Mouse (Mus musculus) intestine, embryonic 14.5 days (tissue): ENCODE measurements around the gene Klri1. TPM values are rescaled to one million over a fixed set of nuclear protein-coding genes. Genes with fewer than 3 reads are reported as not detected.
"Not testable (repeated sequence)": the region's sequence is repeated elsewhere in the genome, so short reads cannot be mapped to it uniquely, and the experiment has no call there.

Experiments
- ATAC-seq: fragments of 200-750 bp; cut with Nextera tagmentation; replicated peaks from 2 replicates; pipeline ENCODE4 v1.8.0; 2017; ENCODE audit warnings: low read depth, moderate number of reproducible peaks, moderate TSS enrichment, moderate library complexity; ENCODE audit not compliant: low FRiP score, low TSS enrichment
- DNase-seq: peaks from one replicate; pipeline ENCODE4 v3.0.0-alpha.2; 2018; ENCODE audit warnings: low spot score
- H3K27ac ChIP-seq: fragments of 300-500 bp; sonication (generic); 2 replicates; pipeline ENCODE4 v1.5.1; 2014; ENCODE audit warnings: low read depth, mild to moderate bottlenecking, control low read depth
- H3K27me3 ChIP-seq: fragments of 300-500 bp; sonication (generic); replicated peaks from 2 replicates; pipeline ENCODE4 v1.6.1; 2014; ENCODE audit warnings: low read length, control low read depth; ENCODE audit not compliant: control insufficient read depth, insufficient read depth
- H3K36me3 ChIP-seq: fragments of 300-500 bp; sonication (generic); 2 replicates; pipeline ENCODE4 v1.6.1; 2014; ENCODE audit warnings: low read length, control low read depth; ENCODE audit not compliant: control insufficient read depth, insufficient read depth
- H3K4me1 ChIP-seq: fragments of 300-500 bp; sonication (generic); replicated peaks from 2 replicates; pipeline ENCODE4 v1.6.1; 2014; ENCODE audit warnings: low read length, control low read depth, mixed read lengths; ENCODE audit not compliant: control insufficient read depth, insufficient read depth
- H3K4me2 ChIP-seq: fragments of 300-500 bp; sonication (generic); 2 replicates; pipeline ENCODE4 v1.6.1; 2014; ENCODE audit warnings: low read length
- H3K4me3 ChIP-seq: fragments of 300-500 bp; sonication (generic); 2 replicates; pipeline ENCODE4 v1.5.1; 2014; ENCODE audit warnings: low read depth, low read length, control low read depth, mixed read lengths
- H3K9ac ChIP-seq: fragments of 300-500 bp; sonication (generic); 2 replicates; pipeline ENCODE4 v1.6.1; 2014; ENCODE audit warnings: mild to moderate bottlenecking, low read length
- H3K9me3 ChIP-seq: fragments of 300-500 bp; sonication (generic); 2 replicates; pipeline ENCODE4 v1.6.1; 2016; ENCODE audit warnings: low read length, control low read depth; ENCODE audit not compliant: control insufficient read depth
- WGBS: fragments of 180-500 bp; shearing (Covaris S2); extraction: QIAGEN DNeasy Blood & Tissue Kit; methylation state at CpG from one replicate; pipeline ENCODE4 v1.1.7; 2014; 5-methylcytosine and 5-hydroxymethylcytosine counted together
- microRNA-seq: library from miRNA; unstranded; fragments of <30 nt; microRNA quantifications from one replicate; pipeline ENCODE4, GENCODE M21; 2016
- polyA plus RNA-seq: library from polyadenylated mRNA; unstranded; fragments of >200 nt; fragmentation: Nextera tagmentation; extraction: Ambion mirVana; gene quantifications from 2 replicates; pipeline ENCODE4 v1.2.1, GENCODE M21; 2014

Klri1 gene
- polyA plus RNA-seq, 1 experiment from 2014 or later: not detected

GRCm38 (mm10) chr6:129713566-129713965 is 3.4 kb downstream of the Klri1 start:
- WGBS: 45% methylated on average over 1 of the region's 1 CpGs
- Histone ChIP-seq H3K4me1 (no peaks in the 10 kb centered on the region), H3K27ac (no peak overlapping the region), H3K9ac (no peak overlapping the region), H3K9me3 (no peaks in the 10 kb centered on the region), H3K27me3 (no peaks in the 10 kb centered on the region), H3K4me2 (no peak overlapping the region), H3K4me3 (no peak overlapping the region), H3K36me3 (no peaks in the 10 kb centered on the region)
- ATAC-seq (no peak), DNase-seq (no peak)

GRCm38 (mm10) chr6:129691436-129691835 is 25.5 kb downstream of the Klri1 start:
- H3K27me3 ChIP-seq, H3K4me1 ChIP-seq: not testable (repeated sequence)

GRCm38 (mm10) chr6:129680379-129680778 is 36.6 kb downstream of the Klri1 start:
- DNase-seq (no peak), ATAC-seq (no peak)
- no peaks in the 10 kb centered on the region for H3K9me3 ChIP-seq
- no peak overlapping the region for H3K9ac ChIP-seq
- H3K27ac ChIP-seq: no peak overlapping the region
- H3K4me1 ChIP-seq: no peaks in the 10 kb centered on the region
- no peak overlapping the region for H3K4me2 ChIP-seq
- no peaks in the 10 kb centered on the region for H3K36me3 ChIP-seq
- H3K27me3 ChIP-seq: no peaks in the 10 kb centered on the region
- no peak overlapping the region for H3K4me3 ChIP-seq
- 80% methylated on average over 1 of the region's 1 CpGs for WGBS

More at GRCm38 (mm10) chr6:129691436-129691835, 25.5 kb downstream of the Klri1 start:
- not testable (repeated sequence) for H3K9ac ChIP-seq, H3K4me2 ChIP-seq, H3K36me3 ChIP-seq, H3K4me3 ChIP-seq, H3K27ac ChIP-seq, H3K9me3 ChIP-seq, DNase-seq, ATAC-seq
- WGBS: 69% methylated on average over 10 of the region's 10 CpGs

- no peaks in the 10 kb centered on the region for H3K9me3 ChIP-seq
- 93% methylated on average over 3 of the region's 3 CpGs for WGBS
- DNase-seq (no peak), ATAC-seq (no peak)
- H3K27ac ChIP-seq: no peak within 1 kb of the TSS
- H3K9ac ChIP-seq: no peak within 1 kb of the TSS
- no peaks in the 10 kb centered on the region for H3K4me1 ChIP-seq
- no peaks in the 10 kb centered on the region for H3K27me3 ChIP-seq
- H3K4me3 ChIP-seq: no peak within 1 kb of the TSS
- no peaks in the 10 kb centered on the region for H3K36me3 ChIP-seq
- H3K4me2 ChIP-seq: no peak within 1 kb of the TSS
Observed at GRCm38 (mm10) chr6:129678873-129679272, 38.1 kb downstream of the Klri1 start, which contains the start of gene Klrc1. Gene Klrc1, minus strand, starts transcription at chr6:129678973.

GRCm38 (mm10) chr6:129661301-129661700 is 55.6 kb downstream of the Klri1 start:
- not testable (repeated sequence) for H3K36me3 ChIP-seq, H3K27ac ChIP-seq, H3K4me2 ChIP-seq, ATAC-seq, H3K9me3 ChIP-seq, H3K4me1 ChIP-seq, H3K9ac ChIP-seq, H3K27me3 ChIP-seq, H3K4me3 ChIP-seq, DNase-seq
- no CpG with 5 or more reads among the region's 3 CpGs for WGBS

- not testable (repeated sequence) for ATAC-seq, H3K9ac ChIP-seq, H3K4me2 ChIP-seq, H3K27me3 ChIP-seq, H3K4me1 ChIP-seq, DNase-seq, H3K4me3 ChIP-seq, H3K9me3 ChIP-seq, H3K36me3 ChIP-seq, H3K27ac ChIP-seq
- WGBS: 76% methylated on average over 4 of the region's 4 CpGs
Observed at GRCm38 (mm10) chr6:129660589-129660988, 56.3 kb downstream of the Klri1 start, which contains the start of gene Klrc2. Gene Klrc2, minus strand, starts transcription at chr6:129660689.

Small RNA genes within 50 kb of the gene (microRNA-seq; reads per million reads assigned to microRNA genes)
- gene Mir680-1: not detected

Other genes starting within 250 kb of the Klri1 start
- gene Olr1, start 210.0 kb downstream of the Klri1 start, polyA plus RNA-seq: 0.16 TPM in 1 of 2 replicates, not detected in the other
- 0.23 TPM in 2 replicates for gene Tmem52b, start 204.6 kb downstream of the Klri1 start, polyA plus RNA-seq
- 15.8 and 16.5 TPM in 2 replicates for gene Gabarapl1, start 184.0 kb downstream of the Klri1 start, polyA plus RNA-seq
- gene Klre1, start 139.2 kb downstream of the Klri1 start, polyA plus RNA-seq: not detected in 2 replicates
- 0.69 and 0.97 TPM in 2 replicates for gene Klrd1, start 125.3 kb downstream of the Klri1 start, polyA plus RNA-seq
- 0.19 and 0.43 TPM in 2 replicates for gene Klrk1, start 93.3 kb downstream of the Klri1 start, polyA plus RNA-seq
- not detected in 2 replicates for gene Klrc3, start 73.8 kb downstream of the Klri1 start, polyA plus RNA-seq
- gene Klrc2, start 56.4 kb downstream of the Klri1 start, polyA plus RNA-seq: not detected in 2 replicates
- not detected in 2 replicates for gene Klrc1, start 38.2 kb downstream of the Klri1 start, polyA plus RNA-seq
- 0.04 TPM in 1 of 2 replicates, not detected in the other for gene Klri2, start 23.4 kb upstream of the Klri1 start, polyA plus RNA-seq
- not detected in 2 replicates for gene Gm156, start 67.1 kb upstream of the Klri1 start, polyA plus RNA-seq
- gene Gm17631, start 145.5 kb upstream of the Klri1 start, polyA plus RNA-seq: not detected in 2 replicates
- gene Klra17, start 159.5 kb upstream of the Klri1 start, polyA plus RNA-seq: not detected in 2 replicates
- not detected in 2 replicates for gene Klra5, start 200.5 kb upstream of the Klri1 start, polyA plus RNA-seq